Mouse (Mus musculus) CD4-positive, CD25-positive, alpha-beta regulatory T cell, adult 2 months (primary cell): ENCODE measurements around the gene Slc35e3.
"Not testable (repeated sequence)": the region's sequence is repeated elsewhere in the genome, so short reads cannot be mapped to it uniquely, and the experiment has no call there.

Experiments
- DNase-seq: peaks from one replicate; pipeline ENCODE4 v3.0.0-alpha.2; 2012; ENCODE audit warnings: low read depth, low spot score

Gene Slc35e3

DNA sequence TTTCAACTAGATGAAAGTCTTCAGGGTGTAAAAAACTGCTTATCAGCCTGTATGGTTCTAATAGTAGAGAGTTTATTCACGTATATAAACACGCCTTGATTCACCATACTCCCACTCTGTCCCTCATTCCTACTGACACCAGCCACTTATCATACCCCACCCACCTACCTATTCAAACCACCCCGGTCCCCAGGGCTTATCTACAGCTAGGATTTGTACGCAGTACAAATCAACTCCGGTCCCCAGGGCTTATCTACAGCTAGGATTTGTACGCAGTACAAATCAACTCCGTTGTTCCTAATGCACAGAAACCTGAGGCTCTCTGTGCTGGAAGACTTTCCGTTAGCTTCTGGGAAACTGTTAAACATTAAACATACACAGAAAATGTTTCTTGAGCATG is 12.5 kb downstream of the Slc35e3 start:
- not testable (repeated sequence) for DNase-seq

DNA sequence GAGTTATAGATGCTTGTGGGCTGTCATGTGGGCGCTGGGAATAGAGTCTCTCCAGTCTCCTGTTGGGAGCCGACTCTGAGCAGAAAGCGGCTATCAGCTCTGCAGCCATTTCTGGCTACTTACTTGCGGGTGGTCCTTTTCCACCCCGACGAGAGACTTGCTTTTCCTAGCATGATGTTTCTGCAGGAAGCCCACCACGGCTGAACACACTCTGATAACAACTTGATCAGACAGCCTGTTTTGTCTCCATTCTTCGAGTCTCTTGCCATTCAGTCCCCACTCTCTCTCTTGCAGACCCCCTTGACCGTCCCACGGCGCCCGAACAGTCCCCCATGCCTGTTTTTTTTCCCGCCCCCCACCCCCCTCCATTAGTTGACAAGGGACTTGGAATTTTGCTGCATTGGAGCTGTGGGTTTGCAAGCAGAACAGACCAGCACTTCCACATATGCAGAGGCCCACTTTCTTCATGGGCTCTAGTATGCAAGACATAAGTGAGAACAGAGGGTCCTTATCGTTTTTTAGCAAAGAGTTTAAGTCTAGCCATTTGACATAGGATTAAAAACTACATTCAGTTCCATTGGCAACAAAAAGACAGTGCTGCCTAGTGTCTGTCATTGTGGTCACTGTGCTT is 13.1 kb downstream of the Slc35e3 start:
- no peak for DNase-seq

DNA sequence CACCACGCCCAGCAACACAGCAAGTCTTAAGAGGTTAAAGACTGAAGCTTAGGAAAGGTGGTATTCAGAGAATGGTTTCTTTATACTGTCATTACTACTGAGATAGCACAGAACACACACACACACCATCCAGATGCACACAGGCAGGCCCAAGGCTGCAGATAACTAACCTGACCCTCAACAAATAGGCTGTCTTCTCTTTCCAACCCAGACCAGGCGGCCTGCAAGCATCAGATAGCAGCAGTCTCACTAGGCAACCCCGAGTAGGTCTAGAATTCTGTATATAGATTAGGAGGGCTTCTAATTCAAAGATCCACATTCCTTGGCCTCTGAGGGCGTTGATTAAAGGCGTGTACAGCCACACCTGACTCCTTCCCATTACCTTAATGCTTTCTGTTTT is 14.0 kb downstream of the Slc35e3 start:
- DNase-seq = no peak

DNA sequence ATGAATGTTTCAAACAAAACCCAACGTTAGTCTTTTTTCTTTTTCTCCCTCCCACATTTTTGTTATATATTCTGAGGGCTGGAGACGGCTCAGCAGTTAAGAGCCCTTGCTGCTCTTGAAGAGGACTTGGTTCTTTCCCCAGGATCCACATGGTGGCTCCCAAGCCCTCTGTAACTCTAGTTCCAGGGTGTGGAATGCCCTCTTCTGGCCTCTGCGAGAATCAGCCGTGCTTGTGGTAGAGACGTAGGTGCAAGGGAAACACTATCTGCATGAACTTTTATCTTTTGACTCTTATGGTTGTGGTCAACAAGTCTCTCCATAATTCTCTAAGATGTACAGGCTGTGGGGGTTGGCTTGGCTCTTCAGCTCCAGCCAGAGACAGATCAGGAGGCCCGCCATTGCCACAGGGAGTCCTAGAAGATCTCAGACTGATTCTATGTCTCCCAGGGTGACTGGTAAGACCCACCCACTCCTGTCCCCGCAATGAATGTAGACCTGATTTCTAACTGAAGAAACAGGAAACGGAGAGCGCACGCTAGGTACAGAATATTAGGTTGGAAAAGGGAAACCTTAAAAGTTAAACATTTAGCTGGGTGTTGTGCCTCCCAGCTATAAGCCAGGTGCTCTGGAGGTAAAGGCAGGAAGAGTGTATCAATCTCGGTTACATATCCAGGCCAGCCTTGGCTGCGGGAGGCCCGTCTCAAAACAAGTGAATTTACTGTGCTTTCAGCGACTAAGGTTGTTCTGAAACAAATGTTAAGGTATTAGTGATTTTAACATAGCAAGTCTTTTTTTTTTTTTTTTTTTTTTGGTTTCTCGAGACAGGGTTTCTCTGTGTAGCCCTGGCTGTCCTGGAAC is 14.7 kb downstream of the Slc35e3 start:
- DNase-seq = peak; percentile 77

DNA sequence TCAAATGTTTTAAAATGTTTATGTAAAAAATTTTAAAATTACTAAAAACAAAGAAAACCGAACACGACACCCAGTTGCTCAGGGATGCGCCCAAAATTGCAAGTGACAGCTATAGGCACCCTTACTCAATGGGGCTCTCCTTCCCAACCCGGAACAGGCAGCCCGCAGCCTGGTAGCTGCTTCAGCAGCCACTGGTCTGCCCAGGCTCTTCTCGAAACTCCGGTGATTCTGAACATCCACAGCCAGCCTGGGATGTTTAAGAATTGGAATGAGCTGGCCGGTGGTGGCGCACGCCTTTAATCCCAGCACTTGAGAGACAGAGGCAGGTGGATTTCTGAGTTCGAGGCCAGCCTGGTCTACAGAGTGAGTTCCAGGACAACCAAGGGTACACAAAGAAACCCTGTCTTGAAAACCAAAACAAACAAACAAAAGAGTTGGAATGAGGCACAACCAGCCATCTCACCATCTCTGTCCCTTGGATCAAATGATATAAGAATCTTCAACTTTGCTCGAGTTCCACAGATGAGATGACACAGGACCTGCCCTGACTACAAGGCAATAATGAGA is 15.4 kb downstream of the Slc35e3 start:
- no peak for DNase-seq

DNA sequence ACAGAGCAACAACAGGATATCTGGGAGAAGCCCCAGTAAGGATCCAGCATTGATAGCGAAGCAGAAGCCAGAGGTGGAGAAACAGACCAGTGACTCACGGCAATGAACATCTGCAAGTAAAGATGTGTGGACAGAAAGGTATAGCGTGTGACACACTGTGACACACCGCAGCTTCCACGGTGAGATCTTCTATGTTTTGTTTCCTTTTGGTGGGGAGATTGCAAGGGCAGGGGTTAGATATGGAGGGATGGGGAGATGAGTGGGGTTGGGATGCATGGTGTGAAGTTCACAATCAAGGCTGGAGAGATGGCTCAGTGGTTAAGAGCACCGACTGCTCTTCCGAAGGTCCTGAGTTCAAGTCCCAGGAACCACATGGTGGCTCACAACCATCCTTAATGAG is 16.0 kb downstream of the Slc35e3 start:
- no peak for DNase-seq

DNA sequence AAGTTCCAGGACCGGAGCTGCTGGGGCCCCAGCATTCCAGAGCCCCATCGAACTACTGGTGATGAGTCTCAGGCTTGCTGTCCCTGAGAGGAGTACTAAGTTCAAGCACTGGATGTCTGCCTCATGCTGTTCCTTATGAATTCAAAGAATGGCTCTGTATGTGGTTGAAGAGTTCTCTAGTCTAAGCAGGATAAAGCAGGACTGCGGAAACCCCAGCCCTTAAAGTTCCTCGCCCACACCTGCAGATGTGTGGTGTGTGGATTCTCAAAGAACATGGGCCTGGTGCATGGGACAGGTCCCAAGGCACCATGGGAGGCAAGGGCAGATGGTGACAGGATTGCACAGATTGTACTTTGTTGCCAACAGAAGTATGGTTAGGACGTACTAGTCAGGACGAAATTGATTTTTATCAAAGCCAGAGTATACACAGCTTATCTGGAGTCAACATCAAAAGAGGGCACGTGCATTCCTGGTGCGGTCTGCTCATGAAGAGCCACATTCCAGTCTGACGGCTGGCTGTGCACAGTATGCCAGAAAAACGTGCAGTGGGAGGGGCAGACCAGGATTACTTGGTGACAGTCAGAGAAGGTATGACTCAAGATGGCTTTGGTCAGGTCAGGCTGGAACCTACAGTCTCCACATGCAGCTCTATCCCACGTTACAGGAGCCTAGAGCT is 16.9 kb downstream of the Slc35e3 start:
- no peak for DNase-seq

DNA sequence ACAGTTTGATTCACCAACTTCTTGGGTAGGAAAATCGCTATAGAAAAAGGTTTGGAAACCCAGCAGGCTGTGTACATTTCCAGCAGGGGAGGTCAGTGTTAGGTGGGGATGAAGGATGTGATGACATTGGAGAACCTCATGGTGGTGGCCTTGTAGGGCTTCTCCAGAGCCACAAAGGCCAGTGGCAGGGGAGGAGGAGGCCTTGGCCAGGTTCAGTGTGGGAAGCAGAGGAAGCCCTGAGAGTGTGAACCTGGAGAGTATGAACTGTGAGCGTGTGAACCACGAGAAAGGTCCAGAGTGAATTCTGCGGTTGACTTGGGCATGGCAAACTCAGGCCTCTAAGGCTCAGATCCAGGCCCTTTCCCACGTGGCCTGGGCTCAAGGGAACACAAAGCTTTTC is 17.6 kb downstream of the Slc35e3 start:
- DNase-seq = no peak

DNA sequence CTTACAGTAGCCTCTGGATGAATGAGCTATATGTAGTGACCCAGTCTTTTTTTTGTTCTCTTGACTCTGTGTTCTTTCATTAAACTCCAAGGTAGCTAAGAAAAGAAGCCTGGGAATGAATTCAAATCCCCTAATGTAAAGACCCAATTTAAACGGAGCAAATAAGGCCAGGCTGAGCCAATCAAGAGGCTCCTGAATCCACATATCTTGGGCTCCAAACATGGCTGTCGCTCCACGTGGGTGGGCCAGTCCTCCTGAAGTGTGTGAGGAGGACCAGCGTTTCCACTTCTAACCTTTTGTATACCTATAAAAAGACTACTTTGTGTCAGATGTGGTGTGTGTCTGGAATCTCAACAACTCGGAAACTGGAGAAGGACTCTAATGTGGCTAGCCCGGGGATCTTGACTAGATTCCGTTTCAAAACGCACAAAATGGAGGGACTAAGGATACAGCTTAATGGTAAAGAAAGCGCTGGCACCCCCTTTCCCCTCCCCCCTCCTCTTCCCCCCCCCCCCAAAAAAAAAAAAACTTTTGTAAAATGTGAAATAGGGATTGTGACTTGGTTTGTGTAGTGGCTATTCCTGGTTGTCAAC is 18.6 kb downstream of the Slc35e3 start:
- no peak for DNase-seq

DNA sequence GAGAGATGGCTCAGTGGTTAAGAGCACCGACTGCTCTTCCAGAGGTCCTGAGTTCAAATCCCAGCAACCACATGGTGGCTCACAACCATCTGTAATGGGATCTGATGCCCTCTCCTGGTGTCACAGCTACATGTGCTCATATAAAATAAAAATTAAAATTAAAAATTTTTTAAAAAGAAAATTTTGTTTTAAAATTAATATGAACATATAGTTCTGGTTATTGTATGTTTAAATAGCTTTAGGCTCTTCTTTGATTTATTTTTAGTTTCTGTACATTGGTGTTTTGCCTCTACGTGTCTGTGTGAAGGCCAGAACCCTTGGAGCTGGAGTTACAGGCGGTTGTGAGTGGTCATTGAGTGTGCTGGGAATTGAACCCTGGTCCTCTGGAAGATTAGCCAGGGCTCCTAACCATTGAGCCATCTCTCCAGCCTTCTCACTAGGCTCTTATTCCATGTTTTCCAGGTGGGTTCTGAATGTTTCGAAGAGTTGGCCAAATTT is 19.2 kb downstream of the Slc35e3 start:
- DNase-seq = no peak

DNA sequence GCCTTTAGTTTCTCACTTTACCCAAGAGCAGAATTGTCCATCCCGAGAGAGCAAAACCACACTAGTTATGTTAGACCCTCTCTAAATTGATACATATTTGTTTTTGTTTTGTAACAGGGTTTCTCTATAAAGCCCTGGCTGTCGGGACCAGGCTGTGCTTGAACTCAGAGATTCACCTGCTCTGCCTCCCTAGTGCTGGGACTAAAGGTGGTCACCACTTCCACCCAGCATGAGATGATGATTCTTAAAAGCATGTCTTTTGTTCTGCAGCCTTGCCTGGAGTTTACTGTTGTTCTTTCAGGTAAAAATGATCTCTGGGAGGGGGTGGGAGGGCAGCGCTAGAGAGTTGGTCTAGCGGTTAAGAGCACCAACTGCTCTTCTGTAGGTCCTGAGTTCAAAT is 19.8 kb downstream of the Slc35e3 start:
- DNase-seq = no peak

DNA sequence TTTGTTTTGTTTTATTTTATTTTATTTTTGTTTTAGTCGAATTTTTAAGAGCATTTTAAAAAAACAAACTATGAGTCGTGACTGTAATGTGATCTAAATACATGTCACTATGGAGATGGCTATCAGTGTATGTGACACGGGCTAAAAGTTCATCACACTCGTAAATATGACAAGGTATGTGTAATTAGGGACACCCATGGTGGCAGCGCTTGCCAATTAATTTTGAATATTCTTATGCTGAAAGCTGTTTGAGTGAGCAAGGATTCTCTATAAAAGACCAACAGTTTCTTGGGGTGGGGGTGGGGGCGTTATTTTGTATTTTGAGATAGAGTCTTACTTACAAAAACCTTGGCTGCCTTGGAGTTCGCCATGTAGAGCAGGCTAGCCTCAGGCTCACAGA is 20.5 kb downstream of the Slc35e3 start:
- no peak for DNase-seq

DNA sequence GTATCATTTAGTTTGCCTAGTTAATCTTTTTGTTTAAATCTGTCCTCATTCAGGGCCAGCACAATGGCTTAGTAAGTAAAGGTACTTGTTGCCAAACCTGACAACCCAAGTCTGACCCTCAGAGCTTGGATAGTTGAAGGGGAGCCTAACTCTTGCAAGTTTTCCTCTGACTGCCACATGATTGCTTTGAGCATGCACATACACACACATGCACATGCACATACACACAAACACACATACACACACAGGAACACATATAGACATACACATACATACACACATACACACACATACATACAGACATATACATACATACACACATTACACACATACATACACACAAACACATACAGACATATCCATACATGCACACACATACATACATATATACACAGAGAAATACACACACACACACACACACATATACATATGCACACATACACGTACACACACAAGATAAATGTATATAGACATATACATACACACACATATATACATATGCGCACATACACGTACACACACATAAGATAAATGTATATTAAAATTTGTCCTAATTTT is 21.3 kb downstream of the Slc35e3 start:
- DNase-seq = no peak

DNA sequence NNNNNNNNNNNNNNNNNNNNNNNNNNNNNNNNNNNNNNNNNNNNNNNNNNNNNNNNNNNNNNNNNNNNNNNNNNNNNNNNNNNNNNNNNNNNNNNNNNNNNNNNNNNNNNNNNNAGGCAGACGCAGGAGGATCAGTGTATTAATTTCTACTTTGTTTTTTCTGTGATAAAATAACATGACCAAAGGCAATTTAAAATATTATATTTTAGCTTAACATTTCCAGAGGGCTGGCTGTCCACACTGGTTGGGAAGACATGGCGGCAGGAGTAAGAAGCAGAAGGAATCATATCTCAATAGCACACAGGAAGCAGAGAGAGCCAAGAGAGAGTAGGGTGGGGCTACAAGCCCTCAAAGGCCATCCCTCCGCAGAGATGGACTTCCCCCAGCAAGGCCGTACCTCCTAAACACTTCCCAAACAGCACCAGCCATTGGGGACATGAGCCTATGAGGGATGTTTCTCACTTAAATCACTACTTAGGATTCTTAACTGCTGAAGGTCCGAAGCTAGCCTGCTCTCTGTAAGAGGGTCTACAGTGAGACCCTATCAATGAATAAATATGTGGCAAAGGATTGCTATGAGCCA is 21.9 kb downstream of the Slc35e3 start:
- DNase-seq = no peak

DNA sequence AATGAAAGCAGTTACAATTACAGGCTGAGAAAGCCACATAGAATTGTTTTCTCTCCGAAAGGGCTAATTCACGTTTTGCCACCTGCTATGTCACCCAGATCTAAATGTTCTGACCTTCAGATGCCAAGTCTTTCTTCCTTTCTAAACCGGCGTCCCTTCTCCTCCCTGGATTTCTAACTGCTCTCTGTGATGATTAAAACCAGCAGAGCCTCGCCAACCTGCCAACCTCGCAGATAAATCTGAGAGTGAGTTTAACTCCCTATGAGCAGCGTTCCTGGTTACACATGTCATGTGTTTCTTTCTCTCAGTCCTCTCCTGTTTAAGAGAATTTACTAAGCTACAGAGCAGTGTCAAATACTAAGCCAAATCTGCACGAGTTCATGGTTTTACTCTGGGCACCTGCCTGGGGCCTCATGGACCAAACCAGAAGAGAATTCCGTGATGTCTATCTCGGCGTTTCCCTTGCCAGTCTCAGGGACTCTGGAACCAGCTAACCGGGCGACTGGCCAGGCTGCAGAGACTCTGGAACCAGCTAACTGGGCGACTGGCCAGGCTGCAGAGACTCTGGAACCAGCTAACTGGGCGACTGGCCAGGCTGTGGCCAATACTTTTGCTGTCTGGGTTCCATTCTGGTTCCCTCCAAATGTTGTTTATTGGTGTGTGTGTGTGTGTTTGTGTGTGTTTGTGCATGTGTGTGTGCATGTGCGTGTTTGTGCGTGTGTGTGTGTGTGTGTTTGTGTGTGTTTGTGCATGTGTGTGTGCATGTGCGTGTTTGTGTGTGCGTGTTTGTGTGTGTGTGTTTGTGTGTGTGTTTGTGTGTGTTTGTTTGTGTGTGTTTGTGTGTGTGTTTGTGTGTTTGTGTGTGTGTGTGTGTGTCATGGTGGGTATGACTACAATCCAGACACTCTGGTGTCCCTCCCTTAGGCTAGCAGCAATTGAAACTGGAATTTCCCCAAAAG is 27.7 kb downstream of the Slc35e3 start:
- DNase-seq = no peak

DNA sequence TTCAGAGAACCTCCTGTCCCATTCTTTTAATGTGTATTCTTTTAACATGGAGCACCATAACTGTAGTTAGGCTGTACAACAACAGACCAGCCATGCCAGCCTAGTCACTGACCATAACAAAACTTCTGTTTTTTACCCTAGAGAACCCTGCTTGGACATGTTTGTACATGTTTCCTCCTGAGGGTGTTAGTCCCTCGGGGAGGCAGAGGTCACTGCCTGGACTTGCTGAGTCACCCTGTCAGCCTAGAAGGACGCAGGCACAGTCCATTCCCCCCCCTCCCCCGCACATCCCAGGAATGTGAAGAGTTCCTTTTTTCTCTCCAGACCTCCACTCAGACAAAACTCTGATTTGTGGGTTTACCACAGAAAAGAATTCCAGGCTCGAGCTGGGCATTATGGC is 28.6 kb downstream of the Slc35e3 start:
- no peak for DNase-seq

DNA sequence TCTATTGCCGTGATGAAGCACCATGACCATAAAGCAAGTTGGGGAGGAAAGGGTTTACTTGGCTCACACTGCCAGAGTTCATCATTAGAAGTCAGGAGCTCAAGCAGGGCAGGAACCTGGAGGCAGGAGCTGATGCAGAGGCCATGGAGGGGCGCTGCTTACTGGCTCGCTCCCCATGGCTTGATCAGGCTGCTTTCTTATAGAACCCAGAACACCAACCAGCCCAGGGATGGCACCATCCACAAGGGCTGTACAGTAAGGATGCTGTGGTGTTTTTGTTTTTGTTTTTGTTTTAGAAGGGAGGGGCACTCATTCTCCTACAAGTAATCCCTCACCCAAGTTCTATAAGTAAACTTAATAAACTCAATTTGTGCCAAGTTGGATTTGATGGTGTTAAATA is 29.5 kb downstream of the Slc35e3 start:
- no peak for DNase-seq

DNA sequence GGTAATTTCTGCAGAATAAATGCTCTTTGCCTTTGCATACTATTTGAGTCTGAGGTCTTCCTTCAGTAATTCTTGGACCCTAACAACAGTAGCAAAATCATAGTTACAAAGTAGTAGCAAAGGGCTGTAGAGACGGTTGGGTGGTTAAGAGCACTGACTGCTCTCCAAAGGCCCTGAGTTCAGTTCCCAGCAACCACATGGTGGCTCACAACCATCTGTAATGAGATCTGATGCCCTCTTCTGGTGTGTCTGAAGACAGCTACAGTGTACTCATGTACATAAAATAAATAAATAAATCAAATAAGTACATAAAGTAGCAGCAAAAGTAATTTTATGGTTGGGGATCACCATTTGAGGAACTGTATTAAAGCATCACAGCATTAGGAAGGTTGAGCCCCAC is 30.5 kb downstream of the Slc35e3 start:
- not testable (repeated sequence) for DNase-seq

DNA sequence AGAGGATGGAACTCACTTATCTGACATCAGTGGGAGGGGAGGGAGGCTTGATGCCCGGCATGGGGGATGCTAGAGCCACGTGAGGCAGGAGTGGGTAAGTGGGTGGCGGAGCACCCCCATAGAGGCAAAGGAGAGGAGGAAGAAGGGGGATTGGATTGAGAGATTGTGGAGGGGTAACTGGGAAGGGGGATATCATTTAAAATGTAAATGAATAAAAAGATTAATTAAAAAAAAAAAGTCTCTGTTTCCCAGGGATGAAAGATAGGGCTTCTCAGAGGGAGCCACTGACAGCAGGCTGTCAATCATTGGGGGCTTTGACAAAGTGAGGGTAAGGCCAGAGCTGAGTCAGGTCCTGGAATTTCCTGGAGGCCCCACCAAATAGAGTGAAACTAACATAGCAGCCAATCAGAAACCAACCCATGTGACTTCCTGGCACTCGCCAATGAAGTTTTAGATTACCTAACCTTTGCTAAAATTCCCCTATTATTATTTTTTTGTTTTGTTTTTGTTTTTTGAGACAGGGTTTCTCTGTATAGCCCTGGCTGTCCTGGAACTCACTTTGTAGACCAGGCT is 31.2 kb downstream of the Slc35e3 start:
- peak; percentile 23 for DNase-seq
